Mouse (Mus musculus) neutrophil, adult 59 days (primary cell): ENCODE data around the gene Olfr787. TPM values are rescaled to one million over a fixed set of nuclear protein-coding genes. Genes with fewer than 3 reads are reported as not detected.

Source experiments
- total RNA-seq, 2 experiments: library from RNA; stranded (reverse); gene quantifications; 1 replicate in 1 of 2; 2 replicates in 1 of 2; pipeline ENCODE4 v1.2.4; 2023

Gene Olfr787
- total RNA-seq: not detected

DNA sequence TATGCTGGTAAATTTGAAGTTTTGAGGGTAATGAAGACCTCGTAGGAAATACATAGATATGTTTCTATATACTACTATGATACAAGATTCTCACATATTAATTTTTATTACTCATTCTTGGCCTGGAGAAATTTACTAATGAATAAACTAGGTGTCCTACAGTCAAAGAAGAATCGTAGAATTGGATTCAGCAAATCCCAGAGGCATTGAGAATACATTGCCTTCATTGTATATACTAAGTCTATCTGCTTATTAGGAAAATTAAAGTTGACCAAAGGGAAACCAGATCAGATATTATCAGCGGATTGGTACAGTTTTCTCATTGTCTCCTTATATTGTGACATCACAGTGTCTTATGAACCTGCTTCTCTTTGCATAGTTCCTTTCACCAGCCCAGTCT lies at the start of gene Olfr787:
Gene Olfr787 (plus strand): TSS at position 301 of the 400 bp plus-strand sequence.

DNA sequence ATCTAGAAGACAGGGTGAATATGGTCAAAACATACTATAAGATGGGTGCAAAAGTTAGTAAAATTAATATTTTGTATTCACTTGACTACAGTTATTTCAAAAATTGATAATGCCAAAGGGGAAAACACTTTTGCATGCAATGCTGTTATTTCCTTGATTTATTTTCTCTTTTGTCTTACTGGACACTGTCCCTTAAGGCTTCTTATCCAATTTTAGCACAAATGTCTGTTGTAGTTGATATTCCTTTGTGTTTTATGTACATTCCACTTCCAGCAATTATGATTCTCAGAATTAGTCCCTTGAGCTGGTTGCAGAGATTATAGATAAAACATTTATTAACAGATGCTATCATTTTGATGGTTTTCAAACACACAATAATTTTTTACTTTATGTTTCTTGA lies 34.7 kb upstream of the Olfr787 start, which contains the start of gene Olfr786:
Gene Olfr786 (plus strand): TSS at position 301 of the 400 bp plus-strand sequence.

GRCm38 (mm10) chr10:129470698-129471097 lies 9.0 kb downstream of the Olfr787 start, which contains the start of gene Olfr788:
TSS of gene Olfr788 (plus strand) at chr10:129470998.

DNA sequence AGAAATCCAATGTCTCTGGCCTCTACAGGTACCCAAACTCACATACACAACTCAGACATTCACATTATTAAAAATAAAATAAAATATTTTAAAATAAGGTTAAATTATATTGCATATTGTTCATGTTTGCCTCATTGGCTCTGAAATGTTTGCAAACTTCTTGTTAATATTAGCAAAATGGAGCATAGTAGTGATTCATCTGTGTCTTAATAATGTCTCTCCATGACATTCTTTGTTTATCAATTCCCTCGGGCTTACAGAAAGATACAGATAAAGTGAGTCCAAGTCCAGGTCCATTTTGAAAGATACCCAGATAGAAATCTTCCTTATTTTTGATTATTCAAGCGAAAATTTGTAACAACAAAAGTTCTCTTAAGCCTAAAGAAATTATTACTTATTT lies 22.8 kb downstream of the Olfr787 start, which contains the start of gene Olfr789:
Gene Olfr789 (plus strand): TSS at position 301 of the 400 bp plus-strand sequence.

GRCm38 (mm10) chr10:129498192-129498591 lies 36.5 kb downstream of the Olfr787 start, which contains the start of gene Olfr790:
TSS of gene Olfr790 (plus strand) at chr10:129498492.

Other genes starting within 250 kb of the Olfr787 start
- not detected for gene Olfr774, start 225.7 kb upstream of the Olfr787 start, total RNA-seq
- gene Olfr775, start 213.4 kb upstream of the Olfr787 start, total RNA-seq: not detected
- gene Olfr776, start 202.7 kb upstream of the Olfr787 start, total RNA-seq: not detected
- not detected for gene Olfr777, start 190.4 kb upstream of the Olfr787 start, total RNA-seq
- gene Olfr780, start 143.7 kb upstream of the Olfr787 start, total RNA-seq: not detected
- gene Olfr781, start 133.0 kb upstream of the Olfr787 start, total RNA-seq: not detected
- gene Olfr782, start 113.0 kb upstream of the Olfr787 start, total RNA-seq: not detected
- under 1 TPM in 1 of 2 experiments, not detected in 1; 0.22 TPM for gene Olfr784, start 77.8 kb upstream of the Olfr787 start, total RNA-seq
- gene Olfr785, start 56.4 kb upstream of the Olfr787 start, total RNA-seq: not detected
- not detected for gene Olfr786, start 34.6 kb upstream of the Olfr787 start, total RNA-seq
- not detected for gene Olfr788, start 9.1 kb downstream of the Olfr787 start, total RNA-seq
- gene Olfr789, start 22.9 kb downstream of the Olfr787 start, total RNA-seq: not detected
- gene Olfr790, start 36.6 kb downstream of the Olfr787 start, total RNA-seq: not detected
- gene Olfr791, start 59.9 kb downstream of the Olfr787 start, total RNA-seq: not detected
- gene Olfr792, start 77.3 kb downstream of the Olfr787 start, total RNA-seq: not detected
- not detected for gene Olfr794, start 105.8 kb downstream of the Olfr787 start, total RNA-seq
- gene Olfr796, start 150.7 kb downstream of the Olfr787 start, total RNA-seq: not detected
- gene Olfr798, start 166.1 kb downstream of the Olfr787 start, total RNA-seq: not detected
- gene Olfr799, start 175.6 kb downstream of the Olfr787 start, total RNA-seq: not detected
- gene Olfr800, start 195.8 kb downstream of the Olfr787 start, total RNA-seq: not detected
- gene Olfr801, start 212.0 kb downstream of the Olfr787 start, total RNA-seq: not detected
- not detected for gene Olfr802, start 226.3 kb downstream of the Olfr787 start, total RNA-seq
- gene Olfr803, start 232.4 kb downstream of the Olfr787 start, total RNA-seq: not detected
- gene Olfr804, start 241.3 kb downstream of the Olfr787 start, total RNA-seq: not detected